Mouse (Mus musculus) neural tube, embryonic 15.5 days (tissue): ENCODE results near the gene Dync2li1. TPM values are rescaled to one million over a fixed set of nuclear protein-coding genes. Genes with fewer than 3 reads are reported as not detected.

ENCODE experiments used
- ATAC-seq: fragments of 200-750 bp; cut with Nextera tagmentation; 2 replicates; pipeline ENCODE4 v1.8.0; 2017; ENCODE audit warnings: mild to moderate bottlenecking, moderate TSS enrichment, moderate library complexity; ENCODE audit not compliant: low FRiP score
- H3K27ac ChIP-seq: fragments of 300-500 bp; sonication (generic); replicated peaks from 2 replicates; pipeline ENCODE4 v1.5.1; 2015; ENCODE audit warnings: mild to moderate bottlenecking, inconsistent platforms
- H3K27me3 ChIP-seq: fragments of 300-500 bp; sonication (generic); replicated peaks from 2 replicates; pipeline ENCODE4 v1.6.1; 2015; ENCODE audit warnings: inconsistent platforms
- H3K36me3 ChIP-seq: fragments of 300-500 bp; sonication (generic); 2 replicates; pipeline ENCODE4 v1.6.1; 2015; ENCODE audit warnings: inconsistent platforms
- H3K4me1 ChIP-seq: fragments of 300-500 bp; sonication (generic); 2 replicates; pipeline ENCODE4 v1.6.1; 2015; ENCODE audit warnings: inconsistent platforms
- H3K4me2 ChIP-seq: fragments of 300-500 bp; sonication (generic); 2 replicates; pipeline ENCODE4 v1.6.1; 2015; ENCODE audit warnings: inconsistent platforms, mild to moderate bottlenecking, moderate library complexity
- H3K4me3 ChIP-seq: fragments of 300-500 bp; sonication (generic); replicated peaks from 2 replicates; pipeline ENCODE4 v1.5.1; 2015; ENCODE audit warnings: mild to moderate bottlenecking, inconsistent platforms
- H3K9ac ChIP-seq: fragments of 300-500 bp; sonication (generic); replicated peaks from 2 replicates; pipeline ENCODE4 v1.6.1; 2015; ENCODE audit warnings: mild to moderate bottlenecking, inconsistent platforms
- H3K9me3 ChIP-seq: fragments of 300-500 bp; sonication (generic); replicated peaks from 2 replicates; pipeline ENCODE4 v1.6.1; 2016; ENCODE audit warnings: inconsistent platforms
- WGBS: fragments of 180-500 bp; shearing (Covaris S2); methylation state at CpG from one replicate; pipeline ENCODE4 v1.1.7; 2015; ENCODE audit warnings: mixed read lengths; 5-methylcytosine and 5-hydroxymethylcytosine counted together
- polyA plus RNA-seq: library from polyadenylated mRNA; unstranded; fragments of >200 nt; fragmentation: Nextera tagmentation; extraction: Ambion mirVana; gene quantifications from 2 replicates; pipeline ENCODE4 v1.2.1, GENCODE M21; 2015

Gene Dync2li1
- polyA plus RNA-seq, 1 experiment from 2014 or later = 30.2 TPM

DNA sequence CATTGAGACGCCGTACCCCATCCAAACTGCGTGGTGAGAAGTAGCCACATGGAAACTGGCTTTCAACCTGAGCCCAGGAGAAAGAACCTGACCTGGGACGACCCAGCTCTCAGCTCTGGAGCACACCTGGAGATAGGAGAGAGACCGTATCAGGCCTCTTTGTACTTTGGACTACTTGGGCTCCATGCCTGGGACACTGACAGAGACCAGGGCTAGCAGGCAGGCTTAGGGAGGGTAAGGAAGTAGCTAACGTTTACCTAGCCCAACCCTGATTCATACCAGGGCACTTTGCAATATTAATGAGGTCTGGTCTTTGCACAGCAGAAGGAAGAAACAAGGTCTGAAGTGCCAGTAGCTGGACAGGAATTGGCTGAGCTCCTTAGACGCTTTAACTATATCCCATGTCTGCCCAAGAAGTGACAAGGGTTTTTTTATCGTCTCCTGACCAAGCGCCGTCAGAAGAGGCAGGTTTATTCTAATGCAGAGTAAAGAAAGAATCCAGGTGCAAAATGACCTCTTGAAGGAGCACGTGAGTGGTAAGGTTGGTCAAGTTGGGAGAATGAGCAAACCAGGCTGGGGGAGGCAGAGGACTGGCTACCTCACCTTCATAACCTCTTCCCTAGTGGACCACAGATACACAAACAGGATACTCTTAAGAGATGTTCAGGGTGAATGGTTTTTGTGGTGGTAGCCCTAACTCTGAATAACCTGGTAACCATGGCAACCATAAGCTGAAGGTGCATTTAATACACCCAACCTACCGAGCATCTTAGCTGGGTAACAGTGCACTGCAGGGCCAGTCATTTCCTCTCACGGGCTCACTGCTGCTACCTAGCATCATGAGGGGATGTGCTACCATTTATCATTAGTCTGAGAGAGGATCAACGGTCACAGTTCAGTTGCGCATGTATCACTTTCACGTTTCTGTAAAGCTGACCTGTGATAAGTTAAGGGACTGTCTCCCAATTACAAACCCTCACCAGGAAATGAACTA, 46.4 kb downstream of the Dync2li1 start:
- WGBS = 81% methylated on average over 16 of the region's 16 CpGs
- no peak overlapping the region for H3K27ac ChIP-seq

DNA sequence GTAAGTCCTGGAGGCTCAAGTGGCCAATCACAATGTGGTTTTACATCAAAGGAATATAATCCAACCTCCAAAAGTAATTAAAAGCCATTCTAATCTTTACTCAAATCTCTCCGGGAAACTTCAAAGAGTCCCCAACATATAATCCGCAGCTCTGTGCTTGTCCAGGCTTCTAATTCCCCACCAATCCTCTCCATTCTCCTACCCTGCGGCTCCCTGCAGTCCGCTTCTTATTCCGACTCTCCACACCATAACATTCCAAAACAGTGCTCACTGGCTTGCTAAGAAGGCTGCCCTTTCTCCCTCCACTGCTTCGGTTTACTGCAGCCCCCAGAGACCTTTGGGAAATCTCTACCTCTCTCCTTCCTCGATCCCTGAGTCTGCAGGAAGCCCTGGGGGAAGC, 47.8 kb downstream of the Dync2li1 start:
- H3K4me1 ChIP-seq = peaks cover 7% of the 10 kb centered on the region
- no peak overlapping the region for H3K27ac ChIP-seq
- H3K9ac ChIP-seq = no peak overlapping the region
- peaks cover 11% of the 10 kb centered on the region for H3K27me3 ChIP-seq
- no peak overlapping the region for H3K4me3 ChIP-seq
- H3K9me3 ChIP-seq = no peaks in the 10 kb centered on the region
- 49% methylated on average over 7 of the region's 7 CpGs for WGBS
- H3K36me3 ChIP-seq = no peaks in the 10 kb centered on the region
- H3K4me2 ChIP-seq = no peak overlapping the region
- ATAC-seq = no peak

More for the DNA sequence above, 46.4 kb downstream of the Dync2li1 start:
- H3K9me3 ChIP-seq = no peaks in the 10 kb centered on the region
- no peak overlapping the region for H3K9ac ChIP-seq
- peaks cover 7% of the 10 kb centered on the region for H3K4me1 ChIP-seq
- H3K36me3 ChIP-seq = no peaks in the 10 kb centered on the region
- no peak overlapping the region for H3K4me2 ChIP-seq
- peaks cover 11% of the 10 kb centered on the region for H3K27me3 ChIP-seq
- no peak; the same call in 1 of the 2 replicates for ATAC-seq
- no peak overlapping the region for H3K4me3 ChIP-seq

DNA sequence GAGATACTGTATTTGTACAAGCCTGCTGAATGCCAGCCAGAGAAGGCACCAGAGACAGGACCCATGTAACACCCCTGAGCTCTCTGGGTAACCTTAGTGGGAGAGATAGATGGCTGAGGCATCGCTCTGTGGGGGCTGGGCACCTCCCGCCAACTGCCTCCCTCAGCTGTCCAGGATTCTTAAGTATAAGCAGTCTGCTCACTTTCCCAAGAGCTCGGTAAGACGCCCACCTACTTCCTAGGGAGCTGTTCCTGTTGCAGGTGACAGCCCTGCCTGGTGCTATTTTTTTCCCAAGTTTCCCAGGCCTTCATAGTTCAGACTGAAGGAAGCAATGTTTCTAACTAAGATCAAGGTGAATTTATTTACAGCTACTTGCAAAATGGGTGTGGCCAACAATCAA, 48.9 kb downstream of the Dync2li1 start:
- no peaks in the 10 kb centered on the region for H3K9me3 ChIP-seq
- 82% methylated on average over 4 of the region's 4 CpGs for WGBS
- H3K4me3 ChIP-seq = no peak overlapping the region
- H3K4me2 ChIP-seq = no peak overlapping the region
- ATAC-seq = no peak
- H3K9ac ChIP-seq = no peak overlapping the region
- H3K36me3 ChIP-seq = no peaks in the 10 kb centered on the region
- peaks cover 11% of the 10 kb centered on the region for H3K27me3 ChIP-seq
- no peak overlapping the region for H3K27ac ChIP-seq
- H3K4me1 ChIP-seq = peaks cover 7% of the 10 kb centered on the region

DNA sequence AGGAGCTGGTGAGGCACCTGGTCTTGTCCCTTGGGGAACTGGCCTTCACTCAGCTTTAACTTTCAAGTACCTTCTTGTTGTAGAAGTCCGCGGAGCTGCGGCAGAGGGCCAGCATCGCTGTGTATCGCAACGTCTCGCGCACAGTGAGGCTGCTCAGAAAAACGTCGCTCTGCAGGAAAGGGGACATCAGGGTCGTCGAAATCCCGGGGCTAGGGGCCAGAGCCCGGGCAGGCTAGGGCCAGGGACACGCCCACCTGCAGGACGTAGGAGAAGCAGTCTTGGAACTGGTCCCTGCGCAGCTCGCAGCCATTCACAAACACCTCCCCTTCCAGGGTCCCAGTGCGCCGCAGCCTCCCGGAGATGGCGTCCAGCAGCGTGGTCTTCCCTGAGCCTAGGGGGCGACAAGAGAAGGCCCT, 49.7 kb downstream of the Dync2li1 start, which contains the start of gene Abcg8:
Gene Abcg8 (plus strand): TSS at position 352 of the 416 bp plus-strand sequence.
- peaks cover 11% of the 10 kb centered on the region for H3K27me3 ChIP-seq
- peak; percentile 35; the same call in 1 of the 2 replicates for ATAC-seq
- peaks cover 7% of the 10 kb centered on the region for H3K4me1 ChIP-seq
- H3K27ac ChIP-seq = no peak within 1 kb of the TSS
- WGBS = 3% methylated on average over 24 of the region's 24 CpGs
- peak within 1 kb of the TSS; percentile 31 for H3K4me3 ChIP-seq
- H3K4me2 ChIP-seq = peak within 1 kb of the TSS; percentile 61
- H3K36me3 ChIP-seq = no peaks in the 10 kb centered on the region
- H3K9ac ChIP-seq = no peak within 1 kb of the TSS
- H3K9me3 ChIP-seq = no peaks in the 10 kb centered on the region

DNA sequence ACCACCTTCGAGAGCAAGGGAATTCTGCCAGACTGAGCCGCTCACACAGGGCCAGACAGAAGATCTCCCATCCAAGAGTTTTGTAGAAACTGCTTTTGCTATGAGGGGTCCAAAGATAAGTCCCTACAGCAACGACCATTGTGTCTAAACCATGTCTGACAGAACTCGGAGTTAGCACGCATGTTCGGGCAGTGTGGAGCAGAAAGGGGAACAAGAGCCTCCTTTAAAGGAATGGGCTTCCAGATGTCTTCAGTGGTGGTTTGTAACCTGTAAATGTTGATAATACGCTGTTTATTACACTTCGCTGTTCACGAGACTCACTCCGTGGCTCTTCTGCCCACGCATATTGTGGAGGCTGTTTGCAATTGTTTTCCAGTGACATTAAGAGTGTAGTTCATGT, 51.3 kb downstream of the Dync2li1 start:
- WGBS = 87% methylated on average over 11 of the region's 11 CpGs
- no peak overlapping the region for H3K27ac ChIP-seq
- H3K4me1 ChIP-seq = peaks cover 7% of the 10 kb centered on the region
- no peaks in the 10 kb centered on the region for H3K9me3 ChIP-seq
- H3K4me2 ChIP-seq = no peak overlapping the region
- peaks cover 7% of the 10 kb centered on the region for H3K27me3 ChIP-seq
- no peak for ATAC-seq
- H3K9ac ChIP-seq = no peak overlapping the region
- H3K4me3 ChIP-seq = no peak overlapping the region
- no peaks in the 10 kb centered on the region for H3K36me3 ChIP-seq

DNA sequence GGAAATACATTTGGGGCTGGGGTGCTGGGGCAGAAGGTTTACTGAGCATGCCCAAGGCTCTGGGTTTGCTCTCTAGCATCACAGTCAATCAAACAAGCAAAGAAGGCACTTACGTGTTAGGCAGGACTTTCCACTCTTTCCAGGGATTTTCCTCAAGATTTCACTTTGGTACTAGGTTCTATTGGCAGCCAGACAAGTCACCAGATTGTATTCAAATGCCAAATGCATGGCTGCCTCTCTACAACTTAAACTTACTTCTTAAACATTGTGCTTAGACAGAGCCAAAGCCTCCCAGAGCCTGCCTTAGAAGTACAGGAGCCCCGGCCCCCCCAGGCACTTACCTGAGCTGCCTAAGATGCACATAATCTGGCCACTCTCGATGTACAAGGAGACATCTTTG, 55.4 kb downstream of the Dync2li1 start:
- no peak for ATAC-seq
- H3K36me3 ChIP-seq = no peaks in the 10 kb centered on the region
- no peak overlapping the region for H3K9ac ChIP-seq
- no peaks in the 10 kb centered on the region for H3K4me1 ChIP-seq
- no peak overlapping the region for H3K4me2 ChIP-seq
- H3K27ac ChIP-seq = no peak overlapping the region
- whole genome bisulfite sequencing = 89% methylated on average over 3 of the region's 3 CpGs
- no peak overlapping the region for H3K4me3 ChIP-seq
- H3K9me3 ChIP-seq = no peaks in the 10 kb centered on the region
- no peaks in the 10 kb centered on the region for H3K27me3 ChIP-seq

DNA sequence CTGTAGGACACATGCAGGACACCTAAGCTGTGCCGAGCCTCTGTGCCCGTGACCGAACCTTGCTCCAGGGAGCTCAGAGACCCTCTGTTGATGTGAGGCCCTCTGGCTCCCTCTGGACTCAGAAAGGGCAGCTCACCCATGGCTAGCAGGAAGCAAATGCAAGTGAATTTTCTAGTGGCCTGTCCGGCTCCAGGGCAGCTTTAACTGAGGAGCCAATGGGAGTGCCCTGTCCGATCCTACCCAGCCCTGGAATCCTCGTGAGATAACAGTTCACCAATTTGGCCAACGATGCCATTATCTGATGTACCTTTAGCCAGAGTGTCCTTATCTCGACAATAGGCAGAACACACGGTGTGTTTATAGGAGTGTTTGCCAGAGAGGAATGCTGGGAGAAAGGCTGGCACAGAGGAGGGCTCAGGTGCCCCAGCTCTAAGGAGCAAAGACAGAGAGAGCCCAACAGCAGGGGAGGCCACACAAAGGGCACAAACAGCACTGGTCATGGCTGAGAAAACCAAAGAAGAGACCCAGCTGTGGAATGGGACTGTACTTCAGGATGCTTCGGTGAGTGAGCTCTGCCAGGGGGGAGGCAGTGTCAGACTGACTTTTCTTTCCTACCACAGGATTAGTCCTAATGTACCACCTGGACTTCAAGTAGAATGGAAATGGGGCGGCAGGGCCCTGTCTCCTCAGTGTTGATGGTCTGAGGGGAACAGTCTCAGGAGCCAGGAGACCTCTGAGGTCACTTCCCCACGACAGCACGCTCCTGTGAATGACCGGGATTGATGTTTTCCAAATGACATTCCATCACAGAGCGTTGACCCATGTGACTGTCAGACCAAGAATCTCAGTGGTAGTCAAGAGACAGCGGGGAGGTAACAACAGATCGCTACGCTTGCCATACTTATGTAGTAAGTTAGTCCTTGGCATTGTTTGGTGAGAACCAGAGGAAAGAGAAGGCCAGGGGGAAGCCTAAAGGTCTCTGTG, 56.7 kb downstream of the Dync2li1 start, which contains the start of gene Abcg5:
Gene Abcg5 (minus strand): TSS at position 278 of the 984 bp plus-strand sequence.
- ATAC-seq = no peak
- H3K9me3 ChIP-seq = no peaks in the 10 kb centered on the region
- no peaks in the 10 kb centered on the region for H3K36me3 ChIP-seq
- no peak within 1 kb of the TSS for H3K4me2 ChIP-seq
- H3K4me3 ChIP-seq = no peak within 1 kb of the TSS
- no peaks in the 10 kb centered on the region for H3K27me3 ChIP-seq
- no peaks in the 10 kb centered on the region for H3K4me1 ChIP-seq
- H3K9ac ChIP-seq = no peak within 1 kb of the TSS
- no peak within 1 kb of the TSS for H3K27ac ChIP-seq
- 79% methylated on average over 18 of the region's 18 CpGs for WGBS

DNA sequence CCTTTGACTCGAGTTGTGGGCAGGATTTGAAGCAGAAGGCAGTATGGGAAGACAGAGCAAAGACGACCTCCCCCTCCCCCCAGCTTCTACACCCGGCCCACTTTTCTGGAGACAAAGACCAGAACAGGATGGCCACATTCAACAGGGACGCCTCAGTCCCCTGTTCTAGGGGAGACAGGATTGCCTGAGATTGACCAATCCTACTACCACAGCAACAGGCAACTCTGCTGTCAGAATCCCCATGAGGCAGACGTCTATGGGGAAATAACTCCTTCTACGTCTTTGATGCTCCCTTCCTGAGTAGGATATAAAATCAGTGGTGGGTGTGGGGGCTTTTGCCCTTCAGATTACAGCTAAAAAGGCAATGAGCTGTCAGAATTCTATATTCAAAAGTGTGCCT, 58.0 kb downstream of the Dync2li1 start:
- H3K9me3 ChIP-seq = no peaks in the 10 kb centered on the region
- H3K4me1 ChIP-seq = no peaks in the 10 kb centered on the region
- WGBS = 37% methylated on average over 6 of the region's 6 CpGs
- no peak overlapping the region for H3K4me2 ChIP-seq
- no peaks in the 10 kb centered on the region for H3K36me3 ChIP-seq
- H3K9ac ChIP-seq = no peak overlapping the region
- no peak overlapping the region for H3K4me3 ChIP-seq
- H3K27me3 ChIP-seq = no peaks in the 10 kb centered on the region
- no peak for ATAC-seq
- no peak overlapping the region for H3K27ac ChIP-seq

DNA sequence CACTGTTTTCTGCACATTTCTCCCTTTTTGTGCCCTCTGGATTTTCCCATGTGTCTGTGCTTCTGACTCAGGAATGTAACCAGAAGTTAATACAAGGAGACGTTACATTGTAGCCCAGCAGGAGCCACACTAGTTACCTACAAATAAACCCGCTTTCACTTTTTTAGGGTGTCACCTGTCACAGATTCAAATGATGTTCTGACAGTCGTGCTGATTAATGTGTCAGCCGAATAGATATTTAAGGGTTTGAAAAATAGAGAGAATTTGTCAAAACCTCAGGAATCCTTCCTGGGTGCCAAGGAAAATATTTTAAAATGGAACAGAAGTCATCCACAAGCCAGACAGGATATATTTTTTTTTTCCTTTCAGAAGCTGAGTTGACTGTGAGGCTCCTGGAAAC, 59.0 kb downstream of the Dync2li1 start:
- H3K4me1 ChIP-seq = no peaks in the 10 kb centered on the region
- ATAC-seq = no peak
- no peak overlapping the region for H3K4me3 ChIP-seq
- WGBS = 89% methylated on average over 4 of the region's 4 CpGs
- H3K36me3 ChIP-seq = no peaks in the 10 kb centered on the region
- no peak overlapping the region for H3K4me2 ChIP-seq
- no peak overlapping the region for H3K27ac ChIP-seq
- H3K27me3 ChIP-seq = no peaks in the 10 kb centered on the region
- H3K9ac ChIP-seq = no peak overlapping the region
- H3K9me3 ChIP-seq = no peaks in the 10 kb centered on the region

DNA sequence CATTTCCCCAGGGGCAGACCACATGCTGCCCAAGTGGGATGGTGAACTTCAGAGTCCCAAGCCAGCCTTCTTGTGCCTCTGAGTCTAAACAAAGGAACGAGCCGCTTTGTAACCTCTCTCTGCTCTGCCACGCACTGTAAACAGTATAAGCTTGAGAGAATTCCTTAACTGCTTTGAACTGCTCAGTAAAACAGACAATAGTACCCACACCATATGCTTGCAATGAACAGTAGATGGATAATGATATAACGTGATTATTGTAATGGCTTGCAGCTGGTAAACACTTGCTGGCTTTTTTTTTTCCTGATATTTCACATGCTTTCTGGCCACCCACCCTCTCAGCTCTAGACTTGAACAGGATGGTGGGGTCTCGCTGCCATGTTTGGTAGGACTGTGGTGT, 61.7 kb downstream of the Dync2li1 start:
- Histone ChIP-seq H3K4me1 (no peaks in the 10 kb centered on the region), H3K27ac (no peak overlapping the region), H3K36me3 (no peaks in the 10 kb centered on the region), H3K9me3 (no peaks in the 10 kb centered on the region), H3K4me3 (no peak overlapping the region), H3K27me3 (no peaks in the 10 kb centered on the region), H3K9ac (no peak overlapping the region), H3K4me2 (no peak overlapping the region)
- WGBS = 62% methylated on average over 5 of the region's 5 CpGs
- ATAC-seq = no peak

DNA sequence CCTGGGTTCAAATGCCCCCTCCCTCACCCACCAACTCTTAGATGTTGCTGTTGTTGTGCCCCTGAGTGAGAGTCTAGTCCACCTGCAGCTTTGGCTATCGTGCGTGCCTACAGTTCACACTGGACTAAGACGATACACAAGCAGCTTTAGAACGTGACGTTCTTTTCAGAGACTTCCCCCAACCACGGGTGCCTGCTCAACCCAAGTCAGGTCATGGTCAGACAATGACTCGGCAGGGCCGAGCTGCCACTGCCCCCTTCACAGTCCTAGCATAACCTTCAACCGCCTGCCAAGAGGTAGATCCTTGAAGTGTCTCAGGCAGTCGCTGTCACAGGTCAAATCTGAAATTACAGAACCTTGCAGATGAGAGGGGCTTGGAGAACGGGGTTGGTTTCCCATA, 62.5 kb downstream of the Dync2li1 start:
- Histone ChIP-seq H3K9me3 (no peaks in the 10 kb centered on the region), H3K4me2 (no peak overlapping the region), H3K4me1 (no peaks in the 10 kb centered on the region), H3K27me3 (no peaks in the 10 kb centered on the region), H3K36me3 (no peaks in the 10 kb centered on the region), H3K4me3 (no peak overlapping the region), H3K27ac (no peak overlapping the region), H3K9ac (no peak overlapping the region)
- 92% methylated on average over 11 of the region's 11 CpGs for WGBS
- ATAC-seq = no peak
